Mouse (Mus musculus) adrenal gland, adult 2 months (tissue): Measurements from ENCODE around the gene Nck2. TPM values are rescaled to one million over a fixed set of nuclear protein-coding genes. Genes with fewer than 3 reads are reported as not detected.
A peak's percentile ranks its signal among the peaks of the same experiment; 100 is the strongest.

ENCODE experiments used
- DNase-seq: peaks from one replicate; pipeline ENCODE4 v3.0.0; 2021
- long read RNA-seq: library from polyadenylated mRNA; stranded (forward); transcript quantifications from one replicate; pipeline ENCODE4 v2.0.0, GENCODE M21; 2021
- polyA plus RNA-seq: library from polyadenylated mRNA; depleted of rRNA; stranded (reverse); fragments of >200 nt; gene quantifications from 2 replicates; pipeline ENCODE4 v1.2.3, GENCODE M21; 2012; rRNA removed
- total RNA-seq, 2 experiments: library from RNA; stranded (reverse); gene quantifications; 2 replicates each; pipeline ENCODE4 v1.2.3; 2021

Gene Nck2
- total RNA-seq = 10 to 100 TPM; 25.5 to 29.4 TPM
- polyA plus RNA-seq = 30.5 and 33.4 TPM in 2 replicates
- long read RNA-seq, transcript Nck2-201 (5 exons, 2,772 nt) = major isoform, 46 of 52 reads
- long read RNA-seq, partial matches to known transcripts = 3 of 52 reads
- long read RNA-seq, other reads (novel, unspliced or antisense) = 3 of 52 reads

GRCm38 (mm10) chr1:43444531-43444930 lies at the start of gene Nck2:
Gene Nck2 (plus strand): TSS chr1:43444579.
- DNase-seq = no peak

GRCm38 (mm10) chr1:43395040-43395439 lies 49.3 kb upstream of the Nck2 start:
- DNase-seq = no peak

GRCm38 (mm10) chr1:43395799-43396198 lies 48.6 kb upstream of the Nck2 start:
- DNase-seq = no peak

- peak; percentile 19 for DNase-seq
Measured at GRCm38 (mm10) chr1:43396522-43396921, 47.9 kb upstream of the Nck2 start.

- DNase-seq = no peak
Measured at GRCm38 (mm10) chr1:43397096-43397495, 47.3 kb upstream of the Nck2 start.

- no peak for DNase-seq
Measured at GRCm38 (mm10) chr1:43398738-43399601, 45.4 kb upstream of the Nck2 start.

- DNase-seq = no peak
Measured at GRCm38 (mm10) chr1:43399602-43400216, 44.7 kb upstream of the Nck2 start.

GRCm38 (mm10) chr1:43400655-43401054 lies 43.7 kb upstream of the Nck2 start:
- DNase-seq = no peak

GRCm38 (mm10) chr1:43403341-43403740 lies 41.0 kb upstream of the Nck2 start:
- no peak for DNase-seq

- DNase-seq = no peak
Measured at GRCm38 (mm10) chr1:43404693-43405678, 39.4 kb upstream of the Nck2 start.

GRCm38 (mm10) chr1:43409019-43409418 lies 35.4 kb upstream of the Nck2 start:
- DNase-seq = no peak

- DNase-seq = no peak
Measured at GRCm38 (mm10) chr1:43412825-43413224, 31.6 kb upstream of the Nck2 start.

- no peak for DNase-seq
Measured at GRCm38 (mm10) chr1:43413298-43413697, 31.1 kb upstream of the Nck2 start.

GRCm38 (mm10) chr1:43413749-43414148 lies 30.6 kb upstream of the Nck2 start:
- no peak for DNase-seq

GRCm38 (mm10) chr1:43414228-43414627 lies 30.2 kb upstream of the Nck2 start:
- DNase-seq = no peak

- no peak for DNase-seq
Measured at GRCm38 (mm10) chr1:43414971-43415370, 29.4 kb upstream of the Nck2 start.

- DNase-seq = no peak
Measured at GRCm38 (mm10) chr1:43422969-43423748, 21.2 kb upstream of the Nck2 start.

- no peak for DNase-seq
Measured at GRCm38 (mm10) chr1:43426526-43426925, 17.9 kb upstream of the Nck2 start.

GRCm38 (mm10) chr1:43426993-43427535 lies 17.3 kb upstream of the Nck2 start:
- DNase-seq = no peak
